Mouse (Mus musculus) activated CD4-positive, CD25-positive, alpha-beta regulatory T cell, adult 4 months (primary cell): ENCODE data around the gene Qrfpr. TPM values are rescaled to one million over a fixed set of nuclear protein-coding genes. Genes with fewer than 3 reads are reported as not detected.
A peak's percentile ranks its signal among the peaks of the same experiment; 100 is the strongest.

Experiments
- ATAC-seq: one replicate; pipeline ENCODE4 v1.8.0; 2017
- polyA plus RNA-seq, 2 experiments: library from polyadenylated mRNA; unstranded; fragments of 100-300 nt; shearing (Covaris generic); gene quantifications; one replicate each; pipeline ENCODE4 v1.2.1; 2017

Qrfpr gene
- polyA plus RNA-seq = not detected

GRCm38 (mm10) chr3:36221743-36222682, at the start of gene Qrfpr:
Gene Qrfpr, minus strand, starts transcription at chr3:36222313.
- ATAC-seq = no peak

GRCm38 (mm10) chr3:36263873-36264272, 41.8 kb upstream of the Qrfpr start:
- ATAC-seq = no peak

GRCm38 (mm10) chr3:36263265-36263664, 41.2 kb upstream of the Qrfpr start:
- ATAC-seq = no peak

GRCm38 (mm10) chr3:36250585-36250984, 28.5 kb upstream of the Qrfpr start:
- no peak for ATAC-seq

GRCm38 (mm10) chr3:36248446-36248845, 26.3 kb upstream of the Qrfpr start:
- no peak for ATAC-seq

- no peak for ATAC-seq
These were observed 7.8 kb upstream of the Qrfpr start for GRCm38 (mm10) chr3:36229941-36230340.

GRCm38 (mm10) chr3:36227246-36227645, 5.1 kb upstream of the Qrfpr start:
- ATAC-seq = no peak

- no peak for ATAC-seq
These were observed 1.2 kb upstream of the Qrfpr start for GRCm38 (mm10) chr3:36223361-36223760.

- no peak for ATAC-seq
These were observed 9.4 kb downstream of the Qrfpr start for GRCm38 (mm10) chr3:36212758-36213157.

GRCm38 (mm10) chr3:36210939-36211338, 11.2 kb downstream of the Qrfpr start:
- no peak for ATAC-seq

- ATAC-seq = no peak
These were observed 12.1 kb downstream of the Qrfpr start for GRCm38 (mm10) chr3:36209776-36210555.

GRCm38 (mm10) chr3:36207520-36208264, 14.4 kb downstream of the Qrfpr start:
- ATAC-seq = no peak

- no peak for ATAC-seq
These were observed 19.2 kb downstream of the Qrfpr start for GRCm38 (mm10) chr3:36202932-36203331.

GRCm38 (mm10) chr3:36201098-36201497, 21.0 kb downstream of the Qrfpr start:
- no peak for ATAC-seq

- no peak for ATAC-seq
These were observed 32.9 kb downstream of the Qrfpr start for GRCm38 (mm10) chr3:36189243-36189642.

- ATAC-seq = no peak
These were observed 35.6 kb downstream of the Qrfpr start for GRCm38 (mm10) chr3:36186510-36186909.

- ATAC-seq = no peak
These were observed 40.6 kb downstream of the Qrfpr start for GRCm38 (mm10) chr3:36181519-36181918.

GRCm38 (mm10) chr3:36173761-36174160, 48.4 kb downstream of the Qrfpr start:
- ATAC-seq = no peak

- no peak for ATAC-seq
These were observed 50.8 kb downstream of the Qrfpr start for GRCm38 (mm10) chr3:36171348-36171747.

- no peak for ATAC-seq
These were observed 51.4 kb downstream of the Qrfpr start for GRCm38 (mm10) chr3:36170670-36171210.

- ATAC-seq = no peak
These were observed 66.8 kb downstream of the Qrfpr start for GRCm38 (mm10) chr3:36155268-36155667.

GRCm38 (mm10) chr3:36150934-36151686, 71.0 kb downstream of the Qrfpr start, which contains the start of gene D3Ertd254e:
Gene D3Ertd254e, plus strand, starts transcription at chr3:36151017.
- ATAC-seq = peak; percentile 99
